Mouse (Mus musculus): ENCODE data around the gene Gm525. TPM values are rescaled to one million over a fixed set of nuclear protein-coding genes. Genes with fewer than 3 reads are reported as not detected.

Gene Gm525
- polyA plus RNA-seq, 1 experiment from 2014 or later = not detected

GRCm38 (mm10) chr11:89098083-89098835 lies 24.6 kb downstream of the Gm525 start:
- Histone ChIP-seq H3K4me3 (replicated peaks; ENCODE audit: low read length) (no peak overlapping the region), H3K36me3 (ENCODE audit: control insufficient read depth, insufficient read depth) (no peaks in the 10 kb centered on the region), H3K4me1 (replicated peaks; ENCODE audit: control insufficient read depth, insufficient read depth, low read length) (peaks cover 7% of the 10 kb centered on the region), H3K9me3 (ENCODE audit: control insufficient read depth, low read length) (no peaks in the 10 kb centered on the region), H3K27ac (ENCODE audit: low read length) (no peak overlapping the region), H3K9ac (replicated peaks; ENCODE audit: low read depth, low read length) (no peak overlapping the region), H3K4me2 (ENCODE audit: low read length) (no peak overlapping the region), H3K27me3 (replicated peaks; ENCODE audit: control insufficient read depth, insufficient read depth, low read length) (no peaks in the 10 kb centered on the region)
- no peak for ATAC-seq
- 85% methylated on average over 17 of the region's 17 CpGs for WGBS

- Histone ChIP-seq H3K9me3 (ENCODE audit: control insufficient read depth, low read length) (no peaks in the 10 kb centered on the region), H3K4me3 (replicated peaks; ENCODE audit: low read length) (no peak overlapping the region), H3K27ac (ENCODE audit: low read length) (no peak overlapping the region), H3K36me3 (ENCODE audit: control insufficient read depth, insufficient read depth) (no peaks in the 10 kb centered on the region), H3K27me3 (replicated peaks; ENCODE audit: control insufficient read depth, insufficient read depth, low read length) (no peaks in the 10 kb centered on the region), H3K4me1 (replicated peaks; ENCODE audit: control insufficient read depth, insufficient read depth, low read length) (peaks cover 7% of the 10 kb centered on the region), H3K4me2 (ENCODE audit: low read length) (no peak overlapping the region), H3K9ac (replicated peaks; ENCODE audit: low read depth, low read length) (no peak overlapping the region)
- WGBS = 78% methylated on average over 5 of the region's 6 CpGs
- no peak for ATAC-seq
Measured at GRCm38 (mm10) chr11:89098930-89099329, 25.3 kb downstream of the Gm525 start.

- H3K9ac ChIP-seq (replicated peaks; ENCODE audit: low read depth, low read length) = peak overlapping the region; percentile 45; the same call in 1 of the 2 replicates
- H3K4me1 ChIP-seq (replicated peaks; ENCODE audit: control insufficient read depth, insufficient read depth, low read length) = peaks cover 7% of the 10 kb centered on the region
- H3K27ac ChIP-seq (ENCODE audit: low read length) = no peak overlapping the region
- H3K27me3 ChIP-seq (replicated peaks; ENCODE audit: control insufficient read depth, insufficient read depth, low read length) = no peaks in the 10 kb centered on the region
- no peaks in the 10 kb centered on the region for H3K9me3 ChIP-seq (ENCODE audit: control insufficient read depth, low read length)
- peak overlapping the region; percentile 52 for H3K4me2 ChIP-seq (ENCODE audit: low read length)
- H3K36me3 ChIP-seq (ENCODE audit: control insufficient read depth, insufficient read depth) = no peaks in the 10 kb centered on the region
- WGBS = 0% methylated on average over 9 of the region's 9 CpGs
- peak overlapping the region; percentile 32 for H3K4me3 ChIP-seq (replicated peaks; ENCODE audit: low read length)
- ATAC-seq = peak; percentile 87
Measured at GRCm38 (mm10) chr11:89100403-89100802, 26.8 kb downstream of the Gm525 start.

GRCm38 (mm10) chr11:89100826-89101321 lies 27.2 kb downstream of the Gm525 start:
- H3K9ac ChIP-seq (replicated peaks; ENCODE audit: low read depth, low read length) = peak overlapping the region; percentile 45
- no peaks in the 10 kb centered on the region for H3K9me3 ChIP-seq (ENCODE audit: control insufficient read depth, low read length)
- peak overlapping the region; percentile 32 for H3K4me3 ChIP-seq (replicated peaks; ENCODE audit: low read length)
- H3K36me3 ChIP-seq (ENCODE audit: control insufficient read depth, insufficient read depth) = no peaks in the 10 kb centered on the region
- 35% methylated on average over 17 of the region's 17 CpGs for WGBS
- peaks cover 7% of the 10 kb centered on the region for H3K4me1 ChIP-seq (replicated peaks; ENCODE audit: control insufficient read depth, insufficient read depth, low read length)
- H3K4me2 ChIP-seq (ENCODE audit: low read length) = peak overlapping the region; percentile 52
- peak; percentile 45; the same call in 1 of the 2 replicates for ATAC-seq
- no peak overlapping the region for H3K27ac ChIP-seq (ENCODE audit: low read length)
- no peaks in the 10 kb centered on the region for H3K27me3 ChIP-seq (replicated peaks; ENCODE audit: control insufficient read depth, insufficient read depth, low read length)

GRCm38 (mm10) chr11:89103166-89103565 lies 29.5 kb downstream of the Gm525 start:
- no peaks in the 10 kb centered on the region for H3K9me3 ChIP-seq (ENCODE audit: control insufficient read depth, low read length)
- H3K4me1 ChIP-seq (replicated peaks; ENCODE audit: control insufficient read depth, insufficient read depth, low read length) = peaks cover 7% of the 10 kb centered on the region
- H3K4me3 ChIP-seq (replicated peaks; ENCODE audit: low read length) = no peak overlapping the region
- H3K27me3 ChIP-seq (replicated peaks; ENCODE audit: control insufficient read depth, insufficient read depth, low read length) = no peaks in the 10 kb centered on the region
- 89% methylated on average over 14 of the region's 14 CpGs for WGBS
- H3K4me2 ChIP-seq (ENCODE audit: low read length) = no peak overlapping the region
- no peak for ATAC-seq
- no peaks in the 10 kb centered on the region for H3K36me3 ChIP-seq (ENCODE audit: control insufficient read depth, insufficient read depth)
- no peak overlapping the region for H3K9ac ChIP-seq (replicated peaks; ENCODE audit: low read depth, low read length)
- no peak overlapping the region for H3K27ac ChIP-seq (ENCODE audit: low read length)

GRCm38 (mm10) chr11:89105211-89105610 lies 31.6 kb downstream of the Gm525 start:
- ATAC-seq = no peak
- Histone ChIP-seq H3K9ac (replicated peaks; ENCODE audit: low read depth, low read length) (no peak overlapping the region), H3K27me3 (replicated peaks; ENCODE audit: control insufficient read depth, insufficient read depth, low read length) (no peaks in the 10 kb centered on the region), H3K36me3 (ENCODE audit: control insufficient read depth, insufficient read depth) (no peaks in the 10 kb centered on the region), H3K9me3 (ENCODE audit: control insufficient read depth, low read length) (no peaks in the 10 kb centered on the region), H3K4me1 (replicated peaks; ENCODE audit: control insufficient read depth, insufficient read depth, low read length) (peaks cover 7% of the 10 kb centered on the region), H3K4me2 (ENCODE audit: low read length) (no peak overlapping the region), H3K4me3 (replicated peaks; ENCODE audit: low read length) (no peak overlapping the region), H3K27ac (ENCODE audit: low read length) (no peak overlapping the region)
- WGBS = 97% methylated on average over 8 of the region's 8 CpGs

- 87% methylated on average over 11 of the region's 11 CpGs for WGBS
- H3K4me2 ChIP-seq (ENCODE audit: low read length) = no peak overlapping the region
- H3K27ac ChIP-seq (ENCODE audit: low read length) = no peak overlapping the region
- no peaks in the 10 kb centered on the region for H3K9me3 ChIP-seq (ENCODE audit: control insufficient read depth, low read length)
- ATAC-seq = no peak
- H3K4me1 ChIP-seq (replicated peaks; ENCODE audit: control insufficient read depth, insufficient read depth, low read length) = peaks cover 4% of the 10 kb centered on the region
- H3K9ac ChIP-seq (replicated peaks; ENCODE audit: low read depth, low read length) = no peak overlapping the region
- H3K4me3 ChIP-seq (replicated peaks; ENCODE audit: low read length) = no peak overlapping the region
- H3K27me3 ChIP-seq (replicated peaks; ENCODE audit: control insufficient read depth, insufficient read depth, low read length) = no peaks in the 10 kb centered on the region
- no peaks in the 10 kb centered on the region for H3K36me3 ChIP-seq (ENCODE audit: control insufficient read depth, insufficient read depth)
Measured at GRCm38 (mm10) chr11:89105823-89106222, 32.2 kb downstream of the Gm525 start.

GRCm38 (mm10) chr11:89107180-89107807 lies 33.7 kb downstream of the Gm525 start:
- H3K27me3 ChIP-seq (replicated peaks; ENCODE audit: control insufficient read depth, insufficient read depth, low read length) = no peaks in the 10 kb centered on the region
- no peak overlapping the region for H3K27ac ChIP-seq (ENCODE audit: low read length)
- H3K4me2 ChIP-seq (ENCODE audit: low read length) = no peak overlapping the region
- ATAC-seq = no peak
- H3K4me3 ChIP-seq (replicated peaks; ENCODE audit: low read length) = no peak overlapping the region
- H3K36me3 ChIP-seq (ENCODE audit: control insufficient read depth, insufficient read depth) = no peaks in the 10 kb centered on the region
- no peak overlapping the region for H3K9ac ChIP-seq (replicated peaks; ENCODE audit: low read depth, low read length)
- H3K9me3 ChIP-seq (ENCODE audit: control insufficient read depth, low read length) = no peaks in the 10 kb centered on the region
- H3K4me1 ChIP-seq (replicated peaks; ENCODE audit: control insufficient read depth, insufficient read depth, low read length) = no peaks in the 10 kb centered on the region
- 27% methylated on average over 12 of the region's 12 CpGs for WGBS

GRCm38 (mm10) chr11:89124411-89124810 lies 50.8 kb downstream of the Gm525 start:
- H3K9me3 ChIP-seq (ENCODE audit: control insufficient read depth, low read length) = no peaks in the 10 kb centered on the region
- no peaks in the 10 kb centered on the region for H3K27me3 ChIP-seq (replicated peaks; ENCODE audit: control insufficient read depth, insufficient read depth, low read length)
- 21% methylated on average over 12 of the region's 13 CpGs for WGBS
- H3K4me1 ChIP-seq (replicated peaks; ENCODE audit: control insufficient read depth, insufficient read depth, low read length) = no peaks in the 10 kb centered on the region
- no peak overlapping the region for H3K27ac ChIP-seq (ENCODE audit: low read length)
- no peaks in the 10 kb centered on the region for H3K36me3 ChIP-seq (ENCODE audit: control insufficient read depth, insufficient read depth)
- H3K4me3 ChIP-seq (replicated peaks; ENCODE audit: low read length) = no peak overlapping the region
- H3K9ac ChIP-seq (replicated peaks; ENCODE audit: low read depth, low read length) = no peak overlapping the region
- no peak for ATAC-seq
- H3K4me2 ChIP-seq (ENCODE audit: low read length) = no peak overlapping the region

Measured in forebrain, embryonic 16.5 days (tissue).